Mouse (Mus musculus) brain, embryonic 14.5 days (tissue): ENCODE data around the gene H2-DMb1. TPM values are rescaled to one million over a fixed set of nuclear protein-coding genes. Genes with fewer than 3 reads are reported as not detected.
A peak's percentile ranks its signal among the peaks of the same experiment; 100 is the strongest.
"Not testable (repeated sequence)": the region's sequence is repeated elsewhere in the genome, so short reads cannot be mapped to it uniquely, and the experiment has no call there.

Source experiments
- DNase-seq: peaks from one replicate; pipeline ENCODE4 v3.0.0-alpha.2; 2011; ENCODE audit warnings: low read depth
- CTCF ChIP-seq: fragments of 200-500 bp; IDR thresholded peaks from 2 replicates; pipeline ENCODE4 v1.5.1; 2012; ENCODE audit warnings: inconsistent platforms, mild to moderate bottlenecking, moderate library complexity, borderline replicate concordance; ENCODE audit not compliant: insufficient read depth, insufficient read length; ENCODE audit errors: extremely low read depth
- POLR2A ChIP-seq: fragments of 200-500 bp; IDR thresholded peaks from 2 replicates; pipeline ENCODE4 v1.6.1; 2012; ENCODE audit warnings: mild to moderate bottlenecking, inconsistent platforms, borderline replicate concordance; ENCODE audit not compliant: poor library complexity, insufficient read depth, insufficient read length, severe bottlenecking; ENCODE audit errors: extremely low read depth
- polyA plus RNA-seq: library from polyadenylated mRNA; depleted of rRNA; stranded (reverse); fragments of >200 nt; gene quantifications from 2 replicates; pipeline ENCODE4 v1.2.3, GENCODE M21; 2012

H2-DMb1 gene
- polyA plus RNA-seq, 1 experiment, result 1.1 TPM

- DNase-seq, result no peak
- TF ChIP-seq POLR2A, result no peak
- TF ChIP-seq CTCF, result no peak
Observed at GRCm38 (mm10) chr17:34137601-34138000, 15.3 kb upstream of the H2-DMb1 start.

GRCm38 (mm10) chr17:34138655-34139054 is 14.2 kb upstream of the H2-DMb1 start:
- no peak for DNase-seq
- TF ChIP-seq POLR2A, result no peak
- no peak for TF ChIP-seq CTCF

GRCm38 (mm10) chr17:34139416-34139815 is 13.5 kb upstream of the H2-DMb1 start:
- no peak for TF ChIP-seq POLR2A
- no peak for TF ChIP-seq CTCF
- DNase-seq, result peak; percentile 42

DNA sequence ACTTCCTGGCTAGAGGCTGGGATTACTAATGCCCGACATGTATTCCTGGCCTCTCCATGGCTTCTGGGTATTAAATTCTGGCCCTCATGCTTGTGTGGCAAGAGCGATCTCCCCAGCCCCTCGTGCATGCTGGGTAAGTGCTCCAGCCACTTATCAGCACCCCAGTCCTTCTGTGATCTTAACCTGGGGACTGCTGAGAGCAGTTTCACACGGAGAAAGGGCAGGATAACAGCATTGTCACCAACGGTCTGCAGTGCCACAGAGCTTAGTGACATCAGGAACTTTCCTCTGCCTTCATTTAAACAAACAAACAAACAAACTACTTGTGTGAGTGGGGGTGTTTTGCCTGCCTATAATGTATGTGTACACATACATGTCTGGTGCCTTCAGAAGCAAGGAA is 12.6 kb upstream of the H2-DMb1 start:
- DNase-seq, result no peak
- TF ChIP-seq CTCF, result no peak

- no peak for DNase-seq
- no peak for TF ChIP-seq CTCF
- no peak for TF ChIP-seq POLR2A
Observed at GRCm38 (mm10) chr17:34141448-34141847, 11.4 kb upstream of the H2-DMb1 start.

GRCm38 (mm10) chr17:34142456-34143010 is 10.3 kb upstream of the H2-DMb1 start:
- TF ChIP-seq CTCF (no peak), POLR2A (no peak)
- DNase-seq, result no peak

DNA sequence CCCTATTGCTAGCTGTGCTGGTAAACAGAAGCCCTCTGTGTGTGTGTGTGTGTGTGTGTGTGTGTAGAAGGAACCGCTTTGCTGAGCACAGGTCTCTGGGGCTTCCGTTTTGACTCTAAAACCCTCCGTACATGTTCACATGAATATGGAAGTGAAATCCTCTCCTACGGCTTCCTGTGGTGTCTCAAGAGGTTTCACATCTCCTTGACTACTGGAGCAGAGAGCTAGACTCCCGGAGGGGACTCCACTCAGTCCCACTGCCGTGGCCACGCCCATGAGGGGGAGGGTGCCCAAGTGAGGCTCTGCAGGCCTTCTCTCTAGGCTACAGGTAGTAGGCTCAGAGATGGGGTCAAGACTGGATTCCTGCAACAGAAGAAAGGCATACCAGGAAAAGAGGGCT is 9.8 kb upstream of the H2-DMb1 start, which contains the start of gene H2-DMb2:
H2-DMb2 (plus strand) TSS at position 275 of the 400 bp plus-strand sequence.
- peak; percentile 30 for DNase-seq
- TF ChIP-seq POLR2A (no peak), CTCF (no peak)

DNA sequence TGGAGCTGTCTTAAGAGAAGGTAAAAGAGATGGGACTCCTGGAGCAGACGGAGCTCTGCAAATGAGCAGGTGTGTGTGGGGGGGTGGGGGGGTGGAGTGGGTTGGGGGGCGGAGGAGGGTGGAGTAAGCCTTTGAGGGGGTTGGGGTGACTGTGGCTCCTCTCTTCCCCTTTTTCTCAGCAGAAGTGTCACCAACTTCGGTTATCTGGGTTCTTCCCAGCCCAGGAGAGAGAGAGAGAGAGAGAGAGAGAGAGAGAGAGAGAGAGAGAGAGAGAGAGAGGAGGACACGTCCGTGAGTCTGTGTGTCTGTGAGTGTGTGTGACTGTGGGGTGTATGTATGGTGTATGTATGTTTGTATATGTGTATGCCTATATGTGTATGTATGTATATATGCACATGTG is 9.4 kb upstream of the H2-DMb1 start:
- no peak for DNase-seq
- TF ChIP-seq POLR2A, result no peak
- TF ChIP-seq CTCF, result no peak

DNA sequence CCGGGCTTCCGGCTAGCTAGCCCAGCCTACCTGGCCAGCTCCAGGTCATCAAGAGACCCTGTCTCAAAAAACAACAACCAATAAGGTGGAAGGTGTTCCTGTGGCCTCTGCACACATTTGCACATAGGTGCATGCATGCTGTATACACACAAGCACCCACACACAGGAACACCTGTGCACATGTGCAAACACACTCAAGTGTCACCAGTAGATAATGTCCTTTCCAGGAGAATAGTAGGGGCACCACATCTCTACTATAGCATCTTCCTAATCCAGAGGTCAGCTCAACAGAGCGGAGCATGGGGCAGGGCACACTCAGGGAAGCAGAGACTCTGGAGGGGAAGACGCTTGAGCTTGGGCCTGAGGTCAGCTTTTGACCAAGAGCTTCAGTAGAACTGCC is 8.7 kb upstream of the H2-DMb1 start:
- not testable (repeated sequence) for DNase-seq

DNA sequence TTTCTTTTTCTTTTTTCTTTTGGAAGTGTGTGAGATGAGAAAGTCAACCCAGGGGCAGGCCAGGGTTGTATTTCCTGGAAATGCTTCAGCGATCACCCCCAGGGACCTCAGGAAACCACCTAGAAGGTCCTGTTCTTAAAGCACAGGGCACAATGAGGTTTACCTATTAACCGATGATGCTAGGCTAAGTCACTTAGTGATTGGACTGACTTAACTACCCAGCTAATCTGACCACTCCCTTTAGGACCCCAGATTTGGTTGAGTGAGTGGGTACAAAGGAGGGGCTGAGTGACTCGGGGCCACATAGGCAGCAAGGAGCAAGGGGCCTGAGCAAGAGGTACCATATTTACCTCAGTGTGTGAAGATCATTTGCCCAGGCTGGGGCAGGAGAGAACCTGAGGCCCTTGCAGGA is 7.9 kb upstream of the H2-DMb1 start:
- no peak for DNase-seq
- TF ChIP-seq POLR2A, result no peak
- no peak for TF ChIP-seq CTCF

DNA sequence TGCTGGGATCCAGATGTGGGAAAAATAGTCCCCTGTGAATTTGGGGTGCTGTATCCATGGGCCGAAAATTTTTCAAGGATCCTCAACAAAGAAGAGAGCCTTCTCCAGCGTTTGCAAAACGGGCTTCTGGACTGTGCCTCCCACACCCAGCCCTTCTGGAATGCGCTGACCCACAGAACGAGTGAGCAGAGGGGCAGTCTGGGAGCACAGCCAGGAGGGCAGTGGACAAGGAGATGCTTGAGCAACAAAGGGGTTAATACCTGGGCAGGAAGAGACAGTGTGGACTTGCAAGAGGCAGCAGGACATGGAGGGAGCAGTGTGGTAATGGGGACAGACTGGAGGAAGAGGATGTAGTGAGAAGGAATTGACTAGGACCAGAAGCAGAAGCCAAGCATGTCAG is 2.7 kb downstream of the H2-DMb1 start:
- no peak for DNase-seq
- TF ChIP-seq CTCF (no peak), POLR2A (no peak)

GRCm38 (mm10) chr17:34164202-34164895 is 11.5 kb downstream of the H2-DMb1 start:
- DNase-seq, result no peak
- TF ChIP-seq POLR2A (no peak), CTCF (0 out of 2 replicates have a peak, but pooled peaks have one; percentile 11)
